Mouse (Mus musculus) kidney, adult 2 months (tissue): ENCODE data around the gene Alg14.

Experiments
- CTCF ChIP-seq: fragments of 200-500 bp; conservative IDR thresholded peaks from 2 replicates; pipeline ENCODE4 v1.5.1; 2011; ENCODE audit warnings: low read depth, mild to moderate bottlenecking, control low read depth, low read length, moderate library complexity, mixed read lengths; ENCODE audit not compliant: insufficient read depth, insufficient read length
- POLR2A ChIP-seq: fragments of 200-500 bp; IDR thresholded peaks from one replicate; pipeline ENCODE4 v1.6.1; 2011; ENCODE audit warnings: low read depth, low read length, control low read depth

GRCm38 (mm10) chr3:121307532-121308234 is 16.1 kb downstream of the Alg14 start:
- TF ChIP-seq CTCF: peak; percentile 99
- TF ChIP-seq POLR2A: no peak
